Mouse (Mus musculus) lung, adult 18-20 months (tissue): ENCODE data around the gene Lrrc52.

Experiments used
- DNase-seq, 2 experiments: peaks; one replicate each; pipeline ENCODE4 v3.0.0; 2022; ENCODE audit warnings: mixed read lengths in 2 of 2

Lrrc52 gene

DNA sequence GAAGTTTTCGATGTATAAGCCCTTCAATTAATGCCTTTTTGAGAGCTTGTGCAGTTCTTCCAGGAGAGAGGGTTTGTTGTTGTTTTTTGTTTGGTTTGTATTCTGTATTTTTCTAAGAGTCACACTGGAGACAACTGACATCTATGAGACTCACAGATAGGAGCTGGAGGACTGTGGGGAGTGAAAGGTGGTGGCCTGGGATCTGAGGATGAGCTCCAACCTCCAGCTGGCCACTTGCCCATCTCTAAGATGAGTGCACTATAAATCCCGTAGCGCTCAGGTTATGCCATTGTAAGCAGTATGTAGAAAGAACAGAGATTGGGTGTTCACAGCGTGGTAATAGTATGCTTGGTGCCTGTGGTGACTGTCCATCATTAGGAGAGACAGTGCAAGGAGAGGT is 31.6 kb downstream of the Lrrc52 start:
- no peak for DNase-seq

- no peak for DNase-seq
These were observed 35.5 kb downstream of the Lrrc52 start for GRCm38 (mm10) chr1:167430976-167431676.

GRCm38 (mm10) chr1:167426681-167427080 is 39.9 kb downstream of the Lrrc52 start:
- DNase-seq = no peak

GRCm38 (mm10) chr1:167425572-167425971 is 41.0 kb downstream of the Lrrc52 start:
- no peak for DNase-seq

GRCm38 (mm10) chr1:167422501-167423240 is 43.9 kb downstream of the Lrrc52 start:
- no peak for DNase-seq

DNA sequence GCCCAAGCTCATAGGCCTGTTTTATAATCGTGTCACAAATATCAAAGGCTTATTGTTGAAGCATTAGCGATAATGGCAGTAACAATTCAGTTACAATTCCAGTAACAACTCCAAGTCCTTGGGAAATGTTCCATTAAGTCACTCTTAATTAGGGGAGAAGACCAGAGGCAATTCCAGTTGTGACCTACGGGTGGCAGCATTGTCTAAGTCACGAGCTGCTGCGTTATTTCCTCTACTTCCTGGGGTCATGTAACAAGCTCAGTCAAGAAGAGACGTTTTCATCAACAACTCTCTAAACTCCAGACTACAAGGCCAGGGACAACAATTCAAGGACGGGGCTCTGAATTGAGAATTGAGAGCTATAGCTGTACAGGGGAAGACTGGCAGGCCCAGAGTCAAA is 51.7 kb downstream of the Lrrc52 start:
- DNase-seq = peak; percentile 50 to 66

- no peak for DNase-seq
These were observed 54.4 kb downstream of the Lrrc52 start for GRCm38 (mm10) chr1:167411991-167412715.

DNA sequence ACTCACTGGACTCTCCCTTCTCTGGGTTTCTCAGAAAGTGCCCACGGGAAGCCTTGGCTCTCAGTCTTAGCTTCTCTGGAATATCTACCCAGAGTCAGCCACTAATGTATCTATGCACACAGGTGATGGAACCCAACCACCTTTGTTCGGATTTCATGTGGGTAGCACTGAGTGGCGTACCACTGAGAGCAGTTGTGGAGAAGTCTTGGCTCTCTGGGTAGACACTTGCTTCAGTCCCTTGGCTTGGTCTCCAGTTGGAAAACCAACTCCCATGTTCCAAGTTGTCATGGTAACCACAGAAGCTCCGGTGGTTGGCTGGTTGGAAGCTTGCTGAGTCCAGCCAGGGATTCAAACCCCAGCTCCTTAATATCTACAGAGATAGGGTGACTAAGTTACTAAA is 57.0 kb downstream of the Lrrc52 start:
- DNase-seq = no peak

- DNase-seq = no peak
These were observed 61.3 kb downstream of the Lrrc52 start for GRCm38 (mm10) chr1:167405237-167405636.
